Mouse (Mus musculus) lung, adult 2 months (tissue): ENCODE measurements around the gene Zzef1.

Experiments
- CTCF ChIP-seq: fragments of 200-500 bp; IDR thresholded peaks from 2 replicates; pipeline ENCODE4 v1.5.1; 2011; ENCODE audit warnings: mild to moderate bottlenecking, low read length, control low read depth; ENCODE audit not compliant: insufficient read depth
- POLR2A ChIP-seq: fragments of 200-500 bp; IDR thresholded peaks from 2 replicates; pipeline ENCODE4 v1.6.1; 2011; ENCODE audit warnings: low read depth, mild to moderate bottlenecking, control low read depth, low read length, borderline replicate concordance; ENCODE audit errors: extremely low read depth

DNA sequence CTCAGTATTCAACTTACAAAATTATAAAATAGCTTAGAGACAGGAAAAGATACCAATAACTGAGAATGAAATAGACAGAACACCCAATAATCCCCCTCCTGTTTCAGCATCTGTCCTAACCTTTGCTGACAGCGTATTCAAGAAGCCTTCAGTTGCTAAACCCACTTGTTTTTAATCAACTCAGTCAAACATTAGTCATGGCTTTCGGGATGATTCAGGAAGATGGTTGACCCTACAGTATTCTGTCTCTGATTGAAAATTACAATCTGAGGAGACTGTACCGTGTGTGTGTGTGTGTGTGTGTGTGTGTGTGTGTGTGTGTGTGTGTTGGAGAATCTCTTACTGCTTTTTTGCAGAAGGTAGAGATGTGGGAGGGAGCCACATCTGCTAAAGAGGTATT is 46.7 kb downstream of the Zzef1 start:
- TF ChIP-seq CTCF, result no peak
- TF ChIP-seq POLR2A, result no peak
